Mouse (Mus musculus): ENCODE measurements around the gene Pheta2.
"Not testable (repeated sequence)": the region's sequence is repeated elsewhere in the genome, so short reads cannot be mapped to it uniquely, and the experiment has no call there.

Gene Pheta2

DNA sequence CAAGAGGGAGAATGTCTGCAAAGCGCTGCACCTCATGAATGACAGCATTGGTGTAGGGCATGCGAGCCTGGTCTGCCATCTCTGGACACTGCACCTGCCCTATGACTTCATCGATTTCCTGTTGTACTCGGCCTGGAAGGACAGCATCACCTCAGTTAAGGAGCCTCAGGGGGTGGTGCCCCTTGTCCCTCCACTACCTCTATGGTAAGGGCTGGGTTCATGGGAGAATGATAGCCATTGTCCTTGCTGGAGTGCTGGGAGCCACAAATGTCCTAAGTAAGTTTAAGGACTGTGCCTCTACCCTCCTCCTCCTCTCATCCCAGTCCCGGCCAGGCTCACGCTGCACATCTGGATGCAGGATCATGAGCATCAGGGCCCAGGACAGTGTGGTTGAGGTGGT is 33.7 kb downstream of the Pheta2 start:
- DNase-seq: no peak

- no peak for DNase-seq
Observed at GRCm38 (mm10) chr15:82372991-82373390, 34.2 kb downstream of the Pheta2 start.

GRCm38 (mm10) chr15:82374437-82374836 is 35.7 kb downstream of the Pheta2 start:
- no peak for DNase-seq

GRCm38 (mm10) chr15:82375855-82376254 is 37.1 kb downstream of the Pheta2 start:
- DNase-seq: no peak

GRCm38 (mm10) chr15:82376393-82377138 is 37.8 kb downstream of the Pheta2 start:
- peak; percentile 66 to 83 for DNase-seq

- DNase-seq: no peak
Observed at GRCm38 (mm10) chr15:82377701-82378100, 39.0 kb downstream of the Pheta2 start.

GRCm38 (mm10) chr15:82378261-82379180 is 39.8 kb downstream of the Pheta2 start:
- DNase-seq: peak; percentile 37 to 67

DNA sequence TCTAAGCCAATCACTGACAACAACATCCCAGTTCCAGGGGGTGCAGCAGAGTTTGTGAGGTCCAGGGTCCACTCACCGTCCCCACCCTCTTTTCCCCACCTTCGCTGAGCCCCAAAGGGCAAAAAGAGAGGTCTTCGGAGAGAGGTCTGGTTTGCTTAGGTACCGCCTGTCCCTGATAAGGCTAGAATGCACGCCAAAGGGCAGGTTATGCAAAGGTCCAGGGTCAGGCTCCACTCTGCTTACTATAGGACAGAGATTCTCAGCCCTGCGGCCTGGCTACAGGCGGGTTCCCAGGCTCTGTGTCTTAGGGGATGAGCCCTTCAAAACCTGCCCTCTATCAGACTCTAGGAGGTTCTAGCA is 40.7 kb downstream of the Pheta2 start:
- DNase-seq: peak in 1 of 2 experiments; percentile 60

DNA sequence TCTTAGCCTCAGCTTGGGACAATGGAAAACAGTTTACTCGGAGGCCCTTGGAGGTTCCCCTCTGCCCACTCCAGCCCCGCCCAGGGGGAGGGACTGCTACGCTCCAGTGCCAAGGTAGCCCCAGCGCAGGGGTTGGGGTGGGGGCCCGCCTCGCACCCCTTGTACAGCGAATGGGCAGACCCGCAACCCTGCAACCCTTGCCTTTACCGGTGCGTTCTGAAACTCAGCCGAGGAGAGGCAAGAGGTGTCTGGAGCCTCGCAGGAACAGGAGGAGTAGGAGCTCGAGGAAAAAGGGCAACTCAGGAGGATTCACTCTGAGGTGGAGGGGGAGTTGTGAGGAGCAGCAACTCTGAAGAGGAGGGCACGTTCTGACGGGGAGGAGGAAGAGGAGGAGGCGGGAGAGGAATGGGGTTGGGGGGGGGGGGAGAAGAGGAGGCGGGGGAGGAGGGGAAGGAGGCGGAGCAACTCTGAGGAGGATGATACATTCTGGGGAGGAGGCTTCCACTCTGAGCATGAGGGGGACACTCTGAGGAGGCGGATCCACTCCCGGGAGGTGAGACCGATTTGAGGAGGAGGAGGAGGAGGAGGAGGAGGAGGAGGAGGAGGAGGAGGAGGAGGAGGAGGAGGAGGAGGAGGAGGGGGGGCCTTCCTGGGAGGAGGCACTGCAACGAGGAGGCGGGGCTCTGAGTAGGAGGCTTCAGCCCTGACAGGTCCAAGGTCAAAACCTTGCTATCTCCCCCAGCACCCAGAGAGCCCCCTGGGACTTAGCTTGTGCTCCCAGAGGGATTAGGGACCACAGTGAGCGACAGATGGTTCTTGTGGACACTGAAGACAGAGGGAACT is 41.4 kb downstream of the Pheta2 start, which contains the start of gene Cyp2d22:
Gene Cyp2d22 (minus strand): TSS at position 390 of the 843 bp plus-strand sequence.
- DNase-seq: peak; percentile 82 to 83

DNA sequence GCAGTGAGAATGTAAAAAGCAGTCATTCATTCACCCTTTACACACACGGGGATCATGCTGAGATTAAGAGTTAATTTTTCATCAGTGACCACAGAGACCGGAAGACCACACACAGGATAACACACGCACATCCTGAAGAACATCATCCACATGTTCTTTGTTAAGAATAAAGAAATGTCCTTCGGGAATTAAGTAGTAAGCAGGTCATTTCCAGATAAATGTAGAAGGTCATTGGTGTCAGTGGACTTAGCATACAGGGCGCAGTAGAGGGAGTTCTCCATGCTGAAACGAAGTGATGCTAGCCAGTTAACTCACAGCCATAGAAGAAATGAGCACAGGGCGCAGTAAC is 41.9 kb downstream of the Pheta2 start:
- no peak for DNase-seq

- DNase-seq: no peak
Observed at GRCm38 (mm10) chr15:82382441-82382840, 43.7 kb downstream of the Pheta2 start.

DNA sequence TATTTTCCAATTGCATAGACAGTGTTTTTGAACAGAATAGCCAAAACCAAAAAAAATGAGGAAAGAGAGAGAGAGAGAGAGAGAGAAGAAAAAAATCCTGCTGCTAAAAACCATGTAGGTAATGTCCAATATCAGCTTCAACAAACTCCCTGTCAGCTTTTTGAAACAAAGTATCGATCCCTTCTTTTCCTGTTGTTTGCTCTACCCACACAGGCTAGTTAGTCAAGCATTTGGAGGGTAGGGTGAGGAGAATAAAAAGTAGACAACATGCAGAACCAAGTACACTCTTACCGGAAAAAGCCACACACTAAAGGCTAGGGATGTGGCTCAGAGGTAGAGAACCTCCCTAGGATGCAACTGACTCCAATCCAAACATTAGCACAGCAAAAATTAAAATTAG is 47.0 kb downstream of the Pheta2 start:
- DNase-seq: no peak

GRCm38 (mm10) chr15:82389916-82390315 is 51.2 kb downstream of the Pheta2 start:
- not testable (repeated sequence) for DNase-seq

DNA sequence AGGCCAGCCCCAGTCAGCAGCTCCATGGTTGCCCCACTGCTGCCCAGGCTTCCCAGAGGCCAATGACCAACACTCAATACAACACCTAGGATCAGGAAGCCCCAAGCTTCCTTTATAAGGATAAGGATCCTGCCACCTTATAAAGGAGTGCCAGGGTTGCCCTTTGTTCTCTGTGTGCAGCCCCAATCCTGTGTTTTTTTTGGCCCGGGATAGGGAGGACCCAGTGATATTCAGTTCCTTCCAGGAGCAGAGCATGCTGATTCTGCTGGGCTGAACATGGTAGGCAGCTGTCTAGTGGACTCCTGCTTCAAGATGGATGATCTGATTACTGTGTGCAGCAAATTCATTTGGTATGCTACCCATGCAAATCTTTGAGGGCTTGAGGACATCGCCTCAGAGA is 55.2 kb downstream of the Pheta2 start, which contains the start of gene Cyp2d11:
Gene Cyp2d11 (minus strand): TSS at position 101 of the 400 bp plus-strand sequence.
- not testable (repeated sequence) for DNase-seq

Measured in kidney, postnatal 36 days (tissue).